Mouse (Mus musculus): ENCODE data around the gene Ppm1l.
"Not testable (repeated sequence)": the region's sequence is repeated elsewhere in the genome, so short reads cannot be mapped to it uniquely, and the experiment has no call there.

Ppm1l gene

GRCm38 (mm10) chr3:69374538-69374937 is 57.9 kb downstream of the Ppm1l start:
- no peak for DNase-seq

DNA sequence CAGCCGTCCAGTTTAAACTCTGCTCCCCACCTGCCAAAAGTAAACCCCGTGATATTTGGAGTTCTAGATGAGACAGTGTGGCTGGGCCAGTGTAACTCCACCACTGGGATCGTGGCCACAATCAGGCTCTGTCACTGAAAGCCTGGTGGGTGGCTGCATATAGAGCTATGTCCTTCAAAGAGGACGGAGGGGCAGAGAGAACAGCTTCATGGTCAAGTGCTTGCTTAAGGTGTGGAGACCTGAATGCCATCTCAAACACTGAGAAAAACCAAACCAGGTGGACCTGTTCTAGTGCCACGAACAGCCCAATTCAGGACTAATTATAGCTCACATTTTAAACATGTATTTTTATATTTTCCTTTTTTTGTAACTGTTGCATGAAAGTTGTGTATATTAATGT is 58.3 kb downstream of the Ppm1l start:
- no peak for DNase-seq

DNA sequence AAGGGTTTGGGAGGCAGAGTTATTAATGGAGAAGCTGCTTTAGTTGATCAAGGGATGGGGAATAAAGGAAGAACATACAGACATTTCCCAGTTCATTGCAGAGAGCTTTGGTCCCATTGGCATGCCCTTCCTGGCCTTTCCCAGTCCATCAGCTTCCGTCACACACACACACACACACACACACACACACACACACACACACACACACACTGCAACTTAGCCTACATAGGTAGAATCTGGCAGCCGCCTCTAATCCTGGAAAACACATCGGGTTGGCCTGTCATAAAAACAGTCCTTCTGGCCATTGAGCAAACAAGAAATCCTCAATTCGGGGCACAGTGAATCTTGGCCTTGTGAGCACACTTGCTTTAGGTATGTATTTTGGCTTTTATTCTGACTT is 64.6 kb downstream of the Ppm1l start:
- DNase-seq: no peak

GRCm38 (mm10) chr3:69391834-69392233 is 75.2 kb downstream of the Ppm1l start:
- not testable (repeated sequence) for DNase-seq

DNA sequence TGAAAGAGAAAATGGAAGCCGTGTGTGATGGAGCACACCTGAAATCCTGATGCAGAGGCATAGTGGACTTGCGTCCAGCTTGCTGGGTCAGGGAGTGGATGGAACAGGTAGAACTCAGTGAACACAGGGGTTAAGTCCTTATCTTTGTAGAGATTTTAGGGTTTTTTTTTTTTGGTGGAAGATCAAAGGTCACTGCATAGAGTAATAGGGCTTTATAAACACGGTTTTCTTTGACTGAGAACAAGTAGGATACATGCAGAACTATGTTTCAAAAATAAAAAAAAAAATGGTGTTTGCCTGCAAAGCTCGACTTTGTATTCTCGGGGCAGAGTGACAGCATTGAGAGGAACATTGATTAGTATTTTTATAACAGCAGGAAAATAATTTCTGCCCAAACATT is 75.6 kb downstream of the Ppm1l start:
- DNase-seq: no peak

GRCm38 (mm10) chr3:69393079-69393478 is 76.4 kb downstream of the Ppm1l start:
- DNase-seq: no peak

GRCm38 (mm10) chr3:69393991-69394390 is 77.3 kb downstream of the Ppm1l start:
- no peak for DNase-seq

DNA sequence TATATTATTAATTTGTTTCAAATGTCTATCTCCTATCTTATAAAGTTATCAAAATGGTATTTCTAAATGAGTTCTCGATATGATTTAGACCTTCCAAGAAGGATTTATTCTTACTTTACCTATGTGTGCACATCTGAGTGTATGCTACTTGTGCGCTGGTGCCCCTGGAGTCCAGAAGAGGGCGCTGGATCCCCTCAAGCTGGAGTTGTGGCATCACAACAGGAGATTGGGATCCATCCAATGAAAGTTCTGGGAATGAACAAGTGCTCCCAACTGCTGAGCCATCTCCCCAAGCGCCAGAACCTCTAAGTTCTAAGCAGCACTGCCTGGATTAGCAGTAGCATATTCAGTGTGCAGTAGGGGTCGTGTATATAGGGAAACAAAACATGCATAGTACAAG is 78.4 kb downstream of the Ppm1l start:
- no peak for DNase-seq

DNA sequence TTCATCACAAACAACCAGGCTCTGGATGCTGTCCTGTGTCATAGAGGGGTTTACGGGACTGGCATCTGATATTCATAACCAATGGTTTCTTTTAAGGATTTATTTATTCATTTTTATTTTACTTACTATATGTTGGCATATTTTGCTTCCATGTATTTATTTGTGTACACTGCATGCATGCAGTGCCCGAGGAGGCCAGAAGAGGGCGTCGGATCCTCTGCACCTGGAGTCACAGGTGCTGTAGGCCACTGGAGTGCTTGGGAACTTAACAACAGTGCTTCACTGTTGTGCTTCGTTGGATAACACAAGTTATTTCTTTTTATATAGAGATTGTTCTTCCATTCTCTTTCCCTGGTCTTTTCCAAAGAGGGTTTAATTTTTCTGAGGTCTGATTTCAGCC is 81.1 kb downstream of the Ppm1l start:
- no peak for DNase-seq

DNA sequence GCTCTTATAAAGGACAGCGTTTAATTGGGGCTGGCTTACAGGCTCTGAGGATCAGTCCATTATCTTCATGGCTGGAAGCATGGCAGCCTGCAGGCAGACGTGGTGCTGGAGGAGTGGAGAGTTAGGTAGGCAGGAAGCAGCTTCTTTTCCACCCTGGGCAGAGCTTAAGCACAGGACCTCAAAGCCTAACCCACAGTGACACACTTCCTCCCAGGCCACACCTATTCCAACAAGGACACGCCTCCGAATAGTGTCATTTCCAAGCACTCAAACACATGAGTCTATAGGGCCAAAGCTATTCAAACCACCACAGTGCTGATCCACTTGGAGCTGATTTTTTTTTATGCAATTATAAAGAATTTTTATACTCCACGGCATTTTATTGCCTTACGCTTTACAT is 82.7 kb downstream of the Ppm1l start:
- no peak for DNase-seq

- DNase-seq: no peak
Measured at GRCm38 (mm10) chr3:69403196-69403595, 86.5 kb downstream of the Ppm1l start.

GRCm38 (mm10) chr3:69406210-69406895 is 89.7 kb downstream of the Ppm1l start:
- no peak for DNase-seq

- no peak for DNase-seq
Measured at GRCm38 (mm10) chr3:69408064-69408463, 91.4 kb downstream of the Ppm1l start.

DNA sequence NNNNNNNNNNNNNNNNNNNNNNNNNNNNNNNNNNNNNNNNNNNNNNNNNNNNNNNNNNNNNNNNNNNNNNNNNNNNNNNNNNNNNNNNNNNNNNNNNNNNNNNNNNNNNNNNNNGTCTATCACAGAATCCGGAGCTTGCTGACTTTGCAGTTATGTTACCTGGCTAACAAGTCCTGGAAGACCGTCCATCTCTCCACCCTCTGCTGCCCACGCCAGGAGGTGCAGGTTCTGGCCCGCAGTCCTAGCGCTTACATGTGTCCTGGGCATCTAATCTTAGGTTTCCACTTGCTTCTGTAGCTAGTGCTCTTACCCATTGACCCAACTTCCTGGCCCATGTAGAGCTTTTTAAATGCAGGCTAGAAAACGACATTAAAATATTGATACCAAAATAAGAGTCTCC is 99.5 kb downstream of the Ppm1l start:
- no peak for DNase-seq

DNA sequence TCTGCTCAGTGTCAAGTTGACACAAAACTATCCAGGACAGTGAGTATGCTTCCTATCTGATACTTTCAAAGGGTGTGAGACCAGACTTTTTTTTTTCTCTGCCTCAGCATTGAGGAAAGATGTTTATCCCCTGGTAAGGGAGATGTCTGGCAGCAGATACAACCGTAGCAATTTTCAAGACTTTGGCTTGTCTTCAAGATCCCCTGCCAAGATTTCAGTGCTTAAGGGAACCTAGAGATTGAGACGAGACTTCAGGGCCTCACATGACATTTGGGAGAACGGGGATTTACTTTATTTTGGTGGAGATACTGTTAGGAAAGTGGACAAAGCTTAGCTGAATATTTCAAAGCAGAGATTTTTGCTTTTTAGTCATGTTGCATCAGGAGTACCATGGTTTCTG is 106.1 kb downstream of the Ppm1l start:
- DNase-seq: no peak

DNA sequence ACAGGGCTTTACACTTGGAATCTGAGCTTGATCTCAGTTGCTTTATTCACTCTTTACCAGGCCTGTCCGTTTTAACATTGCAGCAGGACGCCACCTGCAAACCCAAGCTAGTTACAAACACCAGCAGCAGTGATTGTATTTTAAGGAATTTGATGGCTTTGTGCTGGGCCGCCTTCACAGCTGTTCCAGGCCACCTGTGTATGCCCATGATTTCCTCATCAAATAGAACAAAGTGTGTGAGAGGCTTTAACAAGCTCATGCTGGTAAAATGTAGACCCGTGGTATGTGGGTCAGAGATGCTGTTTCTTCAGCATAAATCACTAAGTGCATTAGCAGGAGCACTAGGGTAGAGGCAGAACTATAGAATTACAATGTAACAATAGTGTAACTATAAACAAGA is 106.7 kb downstream of the Ppm1l start:
- DNase-seq: no peak

- not testable (repeated sequence) for DNase-seq
Measured at GRCm38 (mm10) chr3:69424781-69425180, 108.1 kb downstream of the Ppm1l start.

GRCm38 (mm10) chr3:69427259-69427658 is 110.6 kb downstream of the Ppm1l start:
- no peak for DNase-seq

DNA sequence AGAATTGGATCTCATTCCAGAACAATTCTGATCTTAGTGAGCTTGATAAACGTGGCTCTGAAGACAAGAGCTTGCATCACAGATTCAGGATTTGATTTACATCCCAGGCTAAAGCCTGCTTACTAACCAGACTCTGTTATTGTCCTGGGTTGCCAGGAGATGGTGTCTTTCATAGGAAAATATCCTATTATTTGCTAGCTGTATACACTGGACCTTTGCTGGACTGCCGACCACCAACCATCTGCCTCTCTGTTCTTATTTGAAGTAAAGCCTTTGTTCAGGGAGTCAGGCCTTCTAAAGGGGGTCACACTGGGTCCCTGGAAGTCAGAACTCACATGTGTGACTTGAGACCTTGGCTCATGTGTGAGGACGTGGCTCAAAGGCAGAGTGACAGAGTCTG is 111.6 kb downstream of the Ppm1l start:
- DNase-seq: no peak

DNA sequence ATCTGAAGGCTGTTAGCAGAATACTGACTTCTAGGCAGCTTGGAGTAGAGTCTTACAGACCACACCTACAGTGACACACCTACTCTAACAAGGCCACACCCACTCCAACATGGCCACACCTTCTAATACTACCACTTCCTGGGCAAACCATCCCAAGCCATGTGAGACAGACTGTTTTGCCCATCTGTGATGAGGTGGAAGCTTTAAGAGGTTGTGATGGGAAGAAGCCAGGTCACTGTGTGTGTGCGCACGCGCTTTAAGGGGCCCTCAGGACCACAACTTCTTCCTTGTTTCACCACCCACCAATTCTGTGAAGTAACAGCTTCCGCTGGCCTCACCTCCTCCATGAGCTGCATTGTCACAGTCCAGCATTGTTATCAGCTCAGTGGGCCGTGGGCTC is 112.7 kb downstream of the Ppm1l start:
- DNase-seq: no peak

- DNase-seq: no peak
Measured at GRCm38 (mm10) chr3:69433580-69433979, 116.9 kb downstream of the Ppm1l start.

GRCm38 (mm10) chr3:69438773-69439514 is 122.3 kb downstream of the Ppm1l start:
- no peak for DNase-seq

GRCm38 (mm10) chr3:69440761-69441160 is 124.1 kb downstream of the Ppm1l start:
- DNase-seq: no peak

DNA sequence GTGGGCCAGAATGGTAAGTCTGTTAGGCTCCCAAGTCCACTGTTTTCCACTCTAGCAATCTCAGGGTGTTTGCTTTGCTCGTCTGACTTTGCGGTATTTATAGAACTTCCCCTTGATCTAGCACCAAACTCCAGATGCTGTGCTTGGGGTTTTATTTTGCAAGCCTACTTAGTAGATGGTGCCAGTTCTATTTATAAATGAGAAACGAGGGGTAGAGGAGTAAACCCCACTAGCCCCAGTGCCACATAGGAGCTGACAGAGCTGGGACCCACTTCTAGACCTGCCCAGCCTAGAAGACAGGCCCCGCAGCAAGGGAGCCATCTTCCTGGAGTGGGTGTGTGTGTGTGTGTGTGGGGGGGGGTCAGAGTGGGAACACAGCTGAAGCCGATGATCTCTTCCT is 130.3 kb downstream of the Ppm1l start:
- DNase-seq: no peak

- no peak for DNase-seq
Measured at GRCm38 (mm10) chr3:69449041-69449440, 132.4 kb downstream of the Ppm1l start.
